21 mouse cellular contexts compared by ENCODE assay signal in genomic region chr13:102014958-102015357, GRCm38 (mm10).
DNase-seq lines count a peak whose midpoint lies in the region; ATAC-seq lines count a peak whose summit lies in the region.
"Had no signal": no experiment of that assay in that cellular context is flagged by ENCODE, and none has a peak within 500 bp of the region (broad histone marks: within the 10 kb centered on the region; RNA-seq: fewer than 3 reads in every experiment).

No protein-coding gene starts in this region.

- no peak overlapping the region for H3K4me3 ChIP-seq in midbrain, embryonic 16.5 days (ENCODE audit: low read depth, low read length)
- H3K4me3 ChIP-seq: embryonic facial prominence, embryonic 13.5 days; heart, embryonic 13.5 days; limb, embryonic 15.5 days; midbrain, embryonic 13.5 days; myocyte had no signal

- DNase-seq in cerebellum, adult 9-11 months: peak; percentile 6
- no peak for DNase-seq in cerebellum, adult 11-12 months
- DNase-seq in heart, adult 11 months: peak; percentile 95
- DNase-seq in heart, postnatal 4 days: no peak
- peak; percentile 62 for DNase-seq in left cerebral cortex, postnatal 4 days
- no peak for DNase-seq in left cerebral cortex, postnatal 36 days (ENCODE audit: low spot score in 2 of 2)
- DNase-seq: kidney, adult 11 months; layer of hippocampus, postnatal 36 days; liver, postnatal 0 days; lung, postnatal 14 days; spleen, adult 18-20 months; thymus, postnatal 36 days had no signal

- no peak overlapping the region for H3K27ac ChIP-seq in midbrain, embryonic 16.5 days (ENCODE audit: low read length)
- H3K27ac ChIP-seq: embryonic facial prominence, embryonic 13.5 days; heart, embryonic 13.5 days; kidney, postnatal 0 days; limb, embryonic 15.5 days; midbrain, embryonic 13.5 days had no signal

- no peaks in the 10 kb centered on the region for H3K4me1 ChIP-seq in midbrain, embryonic 16.5 days (ENCODE audit: control insufficient read depth, insufficient read depth, low read length)
- H3K4me1 ChIP-seq: embryonic facial prominence, embryonic 13.5 days; heart, embryonic 13.5 days; limb, embryonic 15.5 days; midbrain, embryonic 13.5 days had no signal

- ATAC-seq in midbrain, embryonic 16.5 days: no peak
- ATAC-seq: forebrain, embryonic 14.5 days; liver, postnatal 0 days; midbrain, embryonic 13.5 days had no signal

- intact Hi-C loops in left cerebral cortex, postnatal 4 days (cut with DNase I): no loop called here
- intact Hi-C loops in left cerebral cortex, postnatal 36 days (cut with DNase I): no loop called here

- no peak overlapping the region for H3K9ac ChIP-seq in midbrain, embryonic 16.5 days (ENCODE audit: low read depth, low read length)
- H3K9ac ChIP-seq: embryonic facial prominence, embryonic 13.5 days; heart, embryonic 13.5 days; limb, embryonic 15.5 days; liver, postnatal 0 days; midbrain, embryonic 13.5 days had no signal

- WGBS in midbrain, embryonic 16.5 days: 79% methylated on average over 3 of the region's 3 CpGs

- H3K36me3 ChIP-seq in midbrain, embryonic 16.5 days (ENCODE audit: control insufficient read depth, insufficient read depth, low read length): no peaks in the 10 kb centered on the region
- H3K36me3 ChIP-seq: embryonic facial prominence, embryonic 13.5 days; G1E; heart, embryonic 13.5 days; limb, embryonic 15.5 days; midbrain, embryonic 13.5 days had no signal

- H3K9me3 ChIP-seq in midbrain, embryonic 16.5 days (replicated peaks; ENCODE audit: control insufficient read depth, low read length, poor library complexity, severe bottlenecking): no peaks in the 10 kb centered on the region
- H3K9me3 ChIP-seq: embryonic facial prominence, embryonic 13.5 days; G1E; heart, embryonic 13.5 days; limb, embryonic 15.5 days; midbrain, embryonic 13.5 days had no signal

- no peak overlapping the region for H3K4me2 ChIP-seq in midbrain, embryonic 16.5 days (ENCODE audit: low read length)
- H3K4me2 ChIP-seq: embryonic facial prominence, embryonic 13.5 days; heart, embryonic 13.5 days; limb, embryonic 15.5 days; midbrain, embryonic 13.5 days had no signal

- no peaks in the 10 kb centered on the region for H3K27me3 ChIP-seq in midbrain, embryonic 16.5 days (ENCODE audit: control insufficient read depth, insufficient read depth, low read depth, low read length)
- H3K27me3 ChIP-seq: embryonic facial prominence, embryonic 13.5 days; heart, embryonic 13.5 days; limb, embryonic 15.5 days; midbrain, embryonic 13.5 days had no signal

Comparison
In these comparisons a context has a peak if more than half of its experiments do, and no peak if none do; other contexts are left out.
1. DNase-seq: peak in cerebellum, adult 9-11 months (single experiment), heart, adult 11 months (single experiment) and left cerebral cortex, postnatal 4 days (single experiment); none in cerebellum, adult 11-12 months (single experiment), heart, postnatal 4 days (single experiment) and left cerebral cortex, postnatal 36 days (0 of 2).